Mouse (Mus musculus) ES-E14 (cell line): ENCODE data around the gene 4930432K21Rik. TPM values are rescaled to one million over a fixed set of nuclear protein-coding genes. Genes with fewer than 3 reads are reported as not detected.

Experiments
- DNase-seq: peaks from one replicate; pipeline ENCODE4 v3.0.0-alpha.2; 2013; ENCODE audit warnings: low read depth, low spot score
- H3K27ac ChIP-seq: 2 replicates; pipeline ENCODE4 v1.5.1; 2012; ENCODE audit warnings: low read depth, mild to moderate bottlenecking, low read length, moderate library complexity, mixed read lengths; ENCODE audit not compliant: poor library complexity, insufficient read depth, severe bottlenecking
- H3K36me3 ChIP-seq: 2 replicates; pipeline ENCODE4 v1.6.1; 2012; ENCODE audit warnings: mild to moderate bottlenecking, low read length, moderate library complexity, mixed read lengths; ENCODE audit not compliant: control insufficient read depth, poor library complexity, insufficient read depth, severe bottlenecking
- H3K4me1 ChIP-seq, 2 experiments: fragments of 150-350 bp in 1 of 2; sonication (generic) in 1 of 2; 2 replicates each; pipeline ENCODE4 v1.6.1; 2012; ENCODE audit warnings: low read length in 2 of 2, mild to moderate bottlenecking in 1 of 2, mixed read lengths in 1 of 2; ENCODE audit not compliant: control insufficient read depth in 2 of 2, insufficient read depth in 2 of 2, poor library complexity in 1 of 2
- H3K4me3 ChIP-seq, 2 experiments: fragments of 150-350 bp in 1 of 2; sonication (generic) in 1 of 2; 2 replicates each; pipeline ENCODE4 v1.5.1; 2012; ENCODE audit warnings: low read length in 2 of 2, low read depth in 1 of 2, mild to moderate bottlenecking in 1 of 2, mixed read lengths in 1 of 2; ENCODE audit not compliant: insufficient read depth in 1 of 2, poor library complexity in 1 of 2, severe bottlenecking in 1 of 2
- H3K9ac ChIP-seq: 2 replicates; pipeline ENCODE4 v1.6.1; 2012; ENCODE audit warnings: low read depth, mild to moderate bottlenecking, low read length, mixed read lengths; ENCODE audit not compliant: poor library complexity, insufficient read depth, severe bottlenecking
- H3K9me3 ChIP-seq: fragments of 150-350 bp; sonication (generic); 2 replicates; pipeline ENCODE4 v1.6.1; 2012; ENCODE audit warnings: low read depth, mild to moderate bottlenecking, low read length; ENCODE audit not compliant: control insufficient read depth, insufficient read depth
- CHD2 ChIP-seq: IDR thresholded peaks from 2 replicates; pipeline ENCODE4 v1.6.1; 2014; ENCODE audit warnings: mild to moderate bottlenecking, low read depth, low read length, inconsistent platforms
- HCFC1 ChIP-seq: IDR thresholded peaks from 2 replicates; pipeline ENCODE4 v1.6.1; 2012; ENCODE audit warnings: low read length, inconsistent platforms, borderline replicate concordance; ENCODE audit not compliant: insufficient read depth
- MAFK ChIP-seq: IDR thresholded peaks from 2 replicates; pipeline ENCODE4 v1.6.1; 2014; ENCODE audit warnings: mild to moderate bottlenecking, low read depth, low read length, inconsistent platforms; ENCODE audit not compliant: insufficient read depth
- ZC3H11A ChIP-seq: IDR thresholded peaks from 2 replicates; pipeline ENCODE4 v1.6.1; 2012; ENCODE audit warnings: low read depth, mild to moderate bottlenecking, inconsistent platforms, low read length, borderline replicate concordance
- ZNF384 ChIP-seq: IDR thresholded peaks from 2 replicates; pipeline ENCODE4 v1.6.1; 2012; ENCODE audit warnings: low read depth, low read length, inconsistent platforms
- in situ Hi-C, 2 experiments: fragments of 600-800 bp; cut with MboI; formaldehyde crosslinking; loops; one replicate each; pipeline ENCODE4 v1.15.1; 2025; ENCODE audit warnings: low sequenced_read_pairs in 2 of 2, inconsistent platforms in 1 of 2; ENCODE audit not compliant: unreplicated experiment in 2 of 2
- total RNA-seq: library from RNA; depleted of rRNA; stranded (reverse); fragments of 300-350 nt; gene quantifications from 2 replicates; pipeline ENCODE4 v1.2.3, GENCODE M21; 2012

4930432K21Rik gene
- total RNA-seq, 1 experiment, result 4.9 TPM

- no peak for TF ChIP-seq ZC3H11A
- TF ChIP-seq ZNF384, result no peak
- no peak for TF ChIP-seq MAFK
- TF ChIP-seq HCFC1, result no peak
- Histone ChIP-seq H3K4me1 (peaks cover 2 to 29% of the 10 kb centered on the region in 2 experiments; a peak in 1 of 4 replicates), H3K9ac (no peak overlapping the region), H3K9me3 (no peaks in the 10 kb centered on the region), H3K36me3 (peaks cover 6% of the 10 kb centered on the region; the same call in 1 of the 2 replicates), H3K4me3 (no peak overlapping the region), H3K27ac (no peak overlapping the region)
- in situ Hi-C loops, result no loop called here
- DNase-seq, result no peak
Observed at GRCm38 (mm10) chr8:84128277-84128676, 19.5 kb upstream of the 4930432K21Rik start.

- peaks cover 2 to 25% of the 10 kb centered on the region in 2 experiments; a peak in 1 of 4 replicates for H3K4me1 ChIP-seq
- H3K9ac ChIP-seq, result peak overlapping the region; percentile 45
- H3K9me3 ChIP-seq, result no peaks in the 10 kb centered on the region
- TF ChIP-seq ZC3H11A (no peak), CHD2 (no peak), HCFC1 (no peak), ZNF384 (no peak), MAFK (no peak)
- H3K4me3 ChIP-seq, result peak overlapping the region; percentile 37 to 41
- peaks cover 25% of the 10 kb centered on the region for H3K36me3 ChIP-seq
- in situ Hi-C loops, result no loop called here
- no peak for DNase-seq
- no peak overlapping the region for H3K27ac ChIP-seq
Observed at GRCm38 (mm10) chr8:84130806-84131205, 17.0 kb upstream of the 4930432K21Rik start.

- Histone ChIP-seq H3K4me1 (peaks cover 2 to 16% of the 10 kb centered on the region in 2 experiments; a peak in 1 of 4 replicates), H3K4me3 (no peak overlapping the region), H3K36me3 (peaks cover 38% of the 10 kb centered on the region), H3K27ac (no peak overlapping the region), H3K9me3 (no peaks in the 10 kb centered on the region), H3K9ac (no peak overlapping the region)
- DNase-seq, result no peak
- in situ Hi-C loops, result no loop called here
- no peak for TF ChIP-seq MAFK
- TF ChIP-seq ZC3H11A, result no peak
- TF ChIP-seq ZNF384, result no peak
- no peak for TF ChIP-seq CHD2
- TF ChIP-seq HCFC1, result no peak
Observed at GRCm38 (mm10) chr8:84132225-84132624, 15.6 kb upstream of the 4930432K21Rik start.

- H3K27ac ChIP-seq, result no peak overlapping the region
- H3K36me3 ChIP-seq, result peaks cover 68% of the 10 kb centered on the region
- DNase-seq, result peak; percentile 22
- in situ Hi-C loops, result no loop called here
- no peak overlapping the region for H3K9ac ChIP-seq
- no peaks in the 10 kb centered on the region for H3K4me1 ChIP-seq
- no peaks in the 10 kb centered on the region for H3K9me3 ChIP-seq
- TF ChIP-seq ZC3H11A (no peak), ZNF384 (no peak), CHD2 (peak; percentile 75; the same call in 1 of the 2 replicates), HCFC1 (peak; percentile 92), MAFK (no peak)
- no peak overlapping the region for H3K4me3 ChIP-seq
Observed at GRCm38 (mm10) chr8:84137848-84138247, 10.0 kb upstream of the 4930432K21Rik start.

DNA sequence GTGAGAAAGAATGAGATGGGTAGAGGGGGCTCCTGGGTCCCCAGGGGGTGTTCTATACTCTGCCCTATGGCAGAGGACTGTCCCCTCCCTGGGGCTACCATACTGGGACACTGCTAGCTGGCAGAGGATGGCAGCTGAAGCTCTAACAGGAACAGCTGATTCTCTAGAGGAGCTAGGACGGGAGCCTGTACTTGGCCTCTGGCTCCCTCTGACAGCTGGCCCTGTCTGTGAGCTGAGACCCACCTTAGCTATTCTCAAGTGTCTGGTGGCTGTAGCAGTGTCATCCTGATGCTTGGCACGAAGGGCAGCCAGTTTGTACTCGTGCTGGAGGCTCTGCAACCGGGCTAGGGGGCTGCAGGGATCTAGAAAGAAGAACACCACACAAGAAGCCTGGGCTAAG lies 7.0 kb upstream of the 4930432K21Rik start:
- TF ChIP-seq ZC3H11A (no peak), CHD2 (no peak), MAFK (no peak)
- no peak for DNase-seq
- Histone ChIP-seq H3K27ac (no peak overlapping the region), H3K36me3 (peaks cover 56% of the 10 kb centered on the region), H3K4me3 (no peak overlapping the region), H3K4me1 (no peaks in the 10 kb centered on the region), H3K9ac (no peak overlapping the region), H3K9me3 (no peaks in the 10 kb centered on the region)
- in situ Hi-C loops, result no loop called here
